Mouse (Mus musculus): ENCODE measurements around the gene Zfp366.

DNA sequence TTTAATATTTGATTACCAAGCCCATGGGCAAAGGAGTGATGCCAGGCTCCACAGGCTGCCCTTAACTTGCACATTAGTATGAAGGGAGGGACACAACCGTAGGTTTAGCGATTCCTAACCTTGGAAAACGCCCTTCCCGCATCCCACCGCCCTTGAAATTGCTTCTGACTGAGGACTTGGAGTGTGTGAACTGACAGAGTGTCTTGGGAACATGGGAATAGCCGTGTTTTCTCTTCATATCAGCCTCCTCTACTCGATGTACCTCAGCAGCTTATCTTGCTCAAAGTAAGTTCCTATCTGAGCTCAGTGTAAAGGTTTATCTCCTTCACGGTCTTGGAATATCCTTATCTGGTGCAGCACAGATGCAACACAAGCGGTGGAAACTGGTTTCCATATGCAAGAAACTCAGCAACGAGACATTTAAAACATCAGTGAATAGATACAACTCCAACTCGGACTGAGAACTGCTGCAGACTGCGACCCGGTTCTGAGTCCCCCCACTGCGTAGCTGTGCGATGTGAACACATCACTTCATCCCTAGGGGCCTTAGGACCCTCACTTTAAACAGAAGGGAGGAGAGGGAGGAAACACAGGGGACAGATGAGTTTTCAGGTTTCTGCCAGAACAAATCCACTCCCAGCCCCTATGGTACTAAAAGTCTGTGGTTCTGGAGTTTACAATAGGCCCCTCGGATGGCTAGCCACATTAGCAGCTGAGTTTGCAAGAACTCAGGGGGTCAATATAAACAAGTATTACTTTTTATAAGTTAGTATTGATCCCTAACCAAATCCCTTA lies 43.0 kb downstream of the Zfp366 start:
- no peak for TF ChIP-seq GATA1 (IDR thresholded peaks at IDR 0.05; ENCODE audit: borderline replicate concordance, low read length)
- TF ChIP-seq FLI1 (IDR thresholded peaks at IDR 0.05; ENCODE audit: low read length) = no peak
